8 mouse cellular contexts compared by ENCODE assay signal in genomic region chr7:24506838-24507725, GRCm38 (mm10). TPM values are rescaled to one million over a fixed set of nuclear protein-coding genes. Genes with fewer than 3 reads are reported as not detected.
DNase-seq lines count a peak whose midpoint lies in the region; ATAC-seq and TF ChIP-seq lines count a peak whose summit lies in the region.

Gene Zfp428, plus strand, starts transcription at chr7:24507006.

- WGBS in embryonic facial prominence, embryonic 13.5 days = under 1% methylated on average over 84 of the region's 84 CpGs
- under 1% methylated on average over 83 of the region's 84 CpGs for WGBS in limb, embryonic 13.5 days
- WGBS in midbrain, embryonic 15.5 days = under 1% methylated on average over 82 of the region's 84 CpGs
- 1% methylated on average over 84 of the region's 84 CpGs for WGBS in spleen, adult 2 months

- H3K27me3 ChIP-seq in embryonic facial prominence, embryonic 13.5 days = 0 out of 2 replicates have a peak, but pooled peaks cover 4% of the 10 kb centered on the region
- H3K27me3 ChIP-seq in limb, embryonic 13.5 days = peaks cover 10% of the 10 kb centered on the region; the same call in 1 of the 2 replicates
- no peaks in the 10 kb centered on the region for H3K27me3 ChIP-seq in midbrain, embryonic 15.5 days (replicated peaks)
- H3K27me3 ChIP-seq in spleen, adult 2 months (ENCODE audit: control insufficient read depth, insufficient read depth, low read length) = no peaks in the 10 kb centered on the region; the same call in 1 of the 2 replicates

- H3K4me1 ChIP-seq in embryonic facial prominence, embryonic 13.5 days = peaks cover 37% of the 10 kb centered on the region
- H3K4me1 ChIP-seq in limb, embryonic 13.5 days = peaks cover 36% of the 10 kb centered on the region
- peaks cover 53% of the 10 kb centered on the region for H3K4me1 ChIP-seq in midbrain, embryonic 15.5 days
- no peaks in the 10 kb centered on the region; the same call in 1 of the 2 replicates for H3K4me1 ChIP-seq in spleen, adult 2 months (ENCODE audit: control insufficient read depth, insufficient read depth, insufficient read length)

- TF ChIP-seq POLR2A in spleen, adult 2 months (IDR thresholded peaks at IDR 0.05; ENCODE audit: low read depth, low read length) = no peak; the same call in 1 of the 2 replicates

- ATAC-seq in embryonic facial prominence, embryonic 13.5 days (ENCODE audit: insufficient number of reproducible peaks, insufficient read depth, low FRiP score, low TSS enrichment, low read depth) = peak; percentile 86
- peak; percentile 85 for ATAC-seq in limb, embryonic 13.5 days (ENCODE audit: low FRiP score, low read depth)
- peak; percentile 92 for ATAC-seq in midbrain, embryonic 15.5 days (replicated peaks)

- DNase-seq in 416B (ENCODE audit: low read depth) = peak; percentile 85
- DNase-seq in adrenal gland, postnatal 4 days (ENCODE audit: low spot score in 2 of 2) = peak; percentile 65 to 72
- DNase-seq in heart, adult 18-20 months = peak; percentile 90
- DNase-seq in kidney, adult 18-20 months = peak; percentile 91
- peak in 1 of 2 experiments; percentile 74 for DNase-seq in spleen, adult 2 months (ENCODE audit: low read depth in 1 of 2, low spot score in 2 of 2)

- peak within 1 kb of the TSS; percentile 100 for H3K27ac ChIP-seq in embryonic facial prominence, embryonic 13.5 days
- peak within 1 kb of the TSS; percentile 98 for H3K27ac ChIP-seq in limb, embryonic 13.5 days
- peak within 1 kb of the TSS; percentile 97 for H3K27ac ChIP-seq in midbrain, embryonic 15.5 days
- peak within 1 kb of the TSS; percentile 55 for H3K27ac ChIP-seq in spleen, adult 2 months (ENCODE audit: insufficient read depth, low read length)

- H3K36me3 ChIP-seq in embryonic facial prominence, embryonic 13.5 days = peaks cover 20% of the 10 kb centered on the region
- peaks cover 12% of the 10 kb centered on the region for H3K36me3 ChIP-seq in limb, embryonic 13.5 days
- peaks cover 12% of the 10 kb centered on the region for H3K36me3 ChIP-seq in midbrain, embryonic 15.5 days (replicated peaks)
- H3K36me3 ChIP-seq in spleen, adult 2 months (ENCODE audit: control insufficient read depth, insufficient read depth, low read length) = no peaks in the 10 kb centered on the region

- H3K9ac ChIP-seq in embryonic facial prominence, embryonic 13.5 days = peak within 1 kb of the TSS; percentile 96
- H3K9ac ChIP-seq in limb, embryonic 13.5 days = peak within 1 kb of the TSS; percentile 95
- peak within 1 kb of the TSS; percentile 62 for H3K9ac ChIP-seq in midbrain, embryonic 15.5 days

- peak within 1 kb of the TSS; percentile 75 for H3K4me2 ChIP-seq in embryonic facial prominence, embryonic 13.5 days
- peak within 1 kb of the TSS; percentile 80 for H3K4me2 ChIP-seq in limb, embryonic 13.5 days (replicated peaks)
- H3K4me2 ChIP-seq in midbrain, embryonic 15.5 days = peak within 1 kb of the TSS; percentile 57

- no peak for TF ChIP-seq CTCF in spleen, adult 2 months (IDR thresholded peaks at IDR 0.05; ENCODE audit: extremely low read depth, insufficient read depth, insufficient read length, insufficient replicate concordance)

- H3K4me3 ChIP-seq in embryonic facial prominence, embryonic 13.5 days = peak within 1 kb of the TSS; percentile 74
- H3K4me3 ChIP-seq in limb, embryonic 13.5 days = peak within 1 kb of the TSS; percentile 74
- H3K4me3 ChIP-seq in midbrain, embryonic 15.5 days = peak within 1 kb of the TSS; percentile 70
- peak within 1 kb of the TSS; percentile 98 for H3K4me3 ChIP-seq in spleen, adult 2 months (ENCODE audit: extremely low read depth, insufficient read depth, insufficient read length)

- no peaks in the 10 kb centered on the region for H3K9me3 ChIP-seq in embryonic facial prominence, embryonic 13.5 days
- H3K9me3 ChIP-seq in limb, embryonic 13.5 days = no peaks in the 10 kb centered on the region
- H3K9me3 ChIP-seq in midbrain, embryonic 15.5 days = no peaks in the 10 kb centered on the region

RNA-seq across cellular contexts. Expression of gene Zfp428, which starts in this region (rescaled TPM):
- 10 to 100 TPM; 11.1 to 16.2 TPM for total RNA-seq in adrenal gland, postnatal 4 days (2021)
- 95.8 and 96.3 TPM in 2 replicates for polyA plus RNA-seq in embryonic facial prominence, embryonic 13.5 days (2015; fragmentation: Nextera tagmentation; extraction: Ambion mirVana)
- total RNA-seq in heart, adult 18-20 months (2021) = 10 to 100 TPM; 13.3 to 20.8 TPM
- 64.2 and 68.3 TPM in 2 replicates for polyA plus RNA-seq in limb, embryonic 13.5 days (2015; fragmentation: Nextera tagmentation; extraction: Ambion mirVana)
- 336 and 344 TPM in 2 replicates for polyA plus RNA-seq in midbrain, embryonic 15.5 days (2015; fragmentation: Nextera tagmentation; extraction: Ambion mirVana)
- polyA plus RNA-seq in spleen, adult 2 months (2012; rRNA removed) = 4.0 and 5.9 TPM in 2 replicates
